8 mouse cellular contexts compared by ENCODE assay signal in genomic region chr9:44798298-44798697, GRCm38 (mm10). TPM values are rescaled to one million over a fixed set of nuclear protein-coding genes. Genes with fewer than 3 reads are reported as not detected.
DNase-seq lines count a peak whose midpoint lies in the region; ATAC-seq and TF ChIP-seq lines count a peak whose summit lies in the region.

No protein-coding gene starts in this region.

- peaks cover 49% of the 10 kb centered on the region for H3K27me3 ChIP-seq in heart, embryonic 10.5 days (ENCODE audit: insufficient read depth, poor library complexity, severe bottlenecking)
- no peaks in the 10 kb centered on the region for H3K27me3 ChIP-seq in cerebellum, adult 2 months (ENCODE audit: control insufficient read depth, insufficient read depth, low read length)
- H3K27me3 ChIP-seq in liver, embryonic 16.5 days (ENCODE audit: control insufficient read depth, insufficient read depth, low read depth, low read length) = peaks cover 35% of the 10 kb centered on the region

- 28% methylated on average over 7 of the region's 7 CpGs for WGBS in heart, embryonic 10.5 days
- WGBS in cerebellum, adult 2 months = 7% methylated on average over 7 of the region's 7 CpGs
- WGBS in liver, embryonic 16.5 days (ENCODE audit: insufficient replicate concordance) = 48% methylated on average over 7 of the region's 7 CpGs

- no peak for DNase-seq in heart, embryonic 10.5 days (ENCODE audit: low spot score)
- no peak for DNase-seq in heart, postnatal 10 days
- DNase-seq in cerebellum, adult 2 months = peak; percentile 49 to 56
- peak; percentile 65 for DNase-seq in gastrocnemius, postnatal 25 days
- DNase-seq in retina, postnatal 1 day = no peak
- no peak for DNase-seq in frontal cortex, postnatal 10 days (ENCODE audit: low spot score in 2 of 2)

- intact Hi-C loops in heart, postnatal 10 days (cut with DNase I) = no loop called here

- no peaks in the 10 kb centered on the region for H3K36me3 ChIP-seq in heart, embryonic 10.5 days
- no peaks in the 10 kb centered on the region for H3K36me3 ChIP-seq in liver, embryonic 16.5 days (ENCODE audit: control insufficient read depth, insufficient read depth)

- TF ChIP-seq CTCF in cerebellum, adult 2 months (IDR thresholded peaks at IDR 0.05; ENCODE audit: borderline replicate concordance, insufficient read depth, low read depth, low read length) = no peak

- H3K4me1 ChIP-seq in heart, embryonic 10.5 days = peaks cover 23% of the 10 kb centered on the region
- peaks cover 18% of the 10 kb centered on the region for H3K4me1 ChIP-seq in cerebellum, adult 2 months (ENCODE audit: control insufficient read depth, insufficient read depth, low read length)
- peaks cover 14% of the 10 kb centered on the region for H3K4me1 ChIP-seq in liver, embryonic 16.5 days (ENCODE audit: control insufficient read depth, low read depth, low read length)

- no peak for TF ChIP-seq POLR2A in cerebellum, adult 2 months (IDR thresholded peaks at IDR 0.05; ENCODE audit: borderline replicate concordance, insufficient read depth, low read length)

- H3K9ac ChIP-seq in liver, embryonic 16.5 days (ENCODE audit: low read depth, low read length) = no peak overlapping the region

- peak overlapping the region; percentile 77; the same call in 1 of the 2 replicates for H3K4me3 ChIP-seq in heart, embryonic 10.5 days
- peak overlapping the region; percentile 71 for H3K4me3 ChIP-seq in cerebellum, adult 2 months (replicated peaks; ENCODE audit: insufficient read depth, low read depth, low read length)
- H3K4me3 ChIP-seq in liver, embryonic 16.5 days (ENCODE audit: low read depth, low read length) = no peak overlapping the region

- no peak overlapping the region for H3K27ac ChIP-seq in heart, embryonic 10.5 days
- peak overlapping the region; percentile 54; the same call in 1 of the 2 replicates for H3K27ac ChIP-seq in cerebellum, adult 2 months (ENCODE audit: insufficient read depth, low read length)
- H3K27ac ChIP-seq in liver, embryonic 16.5 days (ENCODE audit: low read length) = no peak overlapping the region

- H3K4me2 ChIP-seq in liver, embryonic 16.5 days (ENCODE audit: low read depth, low read length) = peak overlapping the region; percentile 91; the same call in 1 of the 2 replicates

- H3K9me3 ChIP-seq in heart, embryonic 10.5 days = no peaks in the 10 kb centered on the region
- H3K9me3 ChIP-seq in liver, embryonic 16.5 days (replicated peaks; ENCODE audit: control insufficient read depth, low read length) = no peaks in the 10 kb centered on the region

- no peak for ATAC-seq in liver, embryonic 16.5 days (ENCODE audit: low read depth)
- ATAC-seq in activated CD4-positive, CD25-positive, alpha-beta regulatory T cell, adult 4 months = no peak

RNA-seq across cellular contexts. Expression of gene Tmem25, which starts 0.8 kb away (rescaled TPM):
- 1.7 and 1.8 TPM in 2 replicates for polyA plus RNA-seq in heart, embryonic 10.5 days (2016; fragmentation: Nextera tagmentation; extraction: Ambion mirVana)
- total RNA-seq in heart, postnatal 10 days (2021) = 1 to 10 TPM; 6.7 to 7.4 TPM
- polyA plus RNA-seq in cerebellum, adult 2 months (2012; rRNA removed) = 203 and 229 TPM in 2 replicates
- total RNA-seq in gastrocnemius, postnatal 25 days (2021) = 1 to 10 TPM; 7.9 to 9.0 TPM
- 3.9 and 6.1 TPM in 2 replicates for polyA plus RNA-seq in liver, embryonic 16.5 days (2015; fragmentation: Nextera tagmentation; extraction: Ambion mirVana)
- 1 to 10 TPM in 1 of 2 experiments, under 1 TPM in 1; 0.34 to 1.5 TPM for polyA plus RNA-seq in activated CD4-positive, CD25-positive, alpha-beta regulatory T cell, adult 4 months (2017; shearing (Covaris generic))

RNA-seq across cellular contexts. Expression of gene Ttc36, which starts 4.6 kb away (rescaled TPM):
- polyA plus RNA-seq in heart, embryonic 10.5 days (2016; fragmentation: Nextera tagmentation; extraction: Ambion mirVana) = 0.50 TPM in 1 of 2 replicates, not detected in the other
- 1 to 10 TPM; 1.1 to 1.5 TPM for total RNA-seq in heart, postnatal 10 days (2021)
- polyA plus RNA-seq in cerebellum, adult 2 months (2012; rRNA removed) = 0.67 and 1.1 TPM in 2 replicates
- under 1 TPM; 0.32 to 0.90 TPM for total RNA-seq in gastrocnemius, postnatal 25 days (2021)
- polyA plus RNA-seq in liver, embryonic 16.5 days (2015; fragmentation: Nextera tagmentation; extraction: Ambion mirVana) = 166 and 200 TPM in 2 replicates
- polyA plus RNA-seq in activated CD4-positive, CD25-positive, alpha-beta regulatory T cell, adult 4 months (2017; shearing (Covaris generic)) = under 1 TPM in 1 of 2 experiments, not detected in 1; 0.77 TPM

RNA-seq across cellular contexts. Expression of gene Ift46, which starts 30.6 kb away (rescaled TPM):
- 77.2 and 84.8 TPM in 2 replicates for polyA plus RNA-seq in heart, embryonic 10.5 days (2016; fragmentation: Nextera tagmentation; extraction: Ambion mirVana)
- 10 to 100 TPM; 42.6 to 50.5 TPM for total RNA-seq in heart, postnatal 10 days (2021)
- 106 and 110 TPM in 2 replicates for polyA plus RNA-seq in cerebellum, adult 2 months (2012; rRNA removed)
- 10 to 100 TPM; 16.7 to 24.0 TPM for total RNA-seq in gastrocnemius, postnatal 25 days (2021)
- 20.6 and 21.0 TPM in 2 replicates for polyA plus RNA-seq in liver, embryonic 16.5 days (2015; fragmentation: Nextera tagmentation; extraction: Ambion mirVana)
- 10 to 100 TPM; 62.3 to 65.5 TPM for polyA plus RNA-seq in activated CD4-positive, CD25-positive, alpha-beta regulatory T cell, adult 4 months (2017; shearing (Covaris generic))

RNA-seq across cellular contexts. Expression of gene Arcn1, which starts 30.7 kb away (rescaled TPM):
- polyA plus RNA-seq in heart, embryonic 10.5 days (2016; fragmentation: Nextera tagmentation; extraction: Ambion mirVana) = 159 and 167 TPM in 2 replicates
- 100 to 1,000 TPM; 103 to 114 TPM for total RNA-seq in heart, postnatal 10 days (2021)
- 61.6 and 61.8 TPM in 2 replicates for polyA plus RNA-seq in cerebellum, adult 2 months (2012; rRNA removed)
- total RNA-seq in gastrocnemius, postnatal 25 days (2021) = 10 to 100 TPM; 62.7 to 68.1 TPM
- 92.8 and 95.6 TPM in 2 replicates for polyA plus RNA-seq in liver, embryonic 16.5 days (2015; fragmentation: Nextera tagmentation; extraction: Ambion mirVana)
- 10 to 100 TPM; 83.9 to 84.2 TPM for polyA plus RNA-seq in activated CD4-positive, CD25-positive, alpha-beta regulatory T cell, adult 4 months (2017; shearing (Covaris generic))

Comparison
In these comparisons a context has a peak if more than half of its experiments do, and no peak if none do; other contexts are left out.
1. DNase-seq: peak in cerebellum, adult 2 months (2 of 2) and gastrocnemius, postnatal 25 days (single experiment); none in heart, embryonic 10.5 days (single experiment), heart, postnatal 10 days (0 of 2), retina, postnatal 1 day (single experiment) and frontal cortex, postnatal 10 days (0 of 2).
2. RNA of gene Tmem25, which starts 0.8 kb away (polyA plus RNA-seq): 203 to 229 TPM in cerebellum, adult 2 months; 3.9 to 6.1 TPM in liver, embryonic 16.5 days, 1.7 to 1.8 TPM in heart, embryonic 10.5 days and 0.34 to 1.5 TPM in activated CD4-positive, CD25-positive, alpha-beta regulatory T cell, adult 4 months; every median in the first group is over 10 times any median in the second.
3. RNA of gene Ttc36, which starts 4.6 kb away (polyA plus RNA-seq): 166 to 200 TPM in liver, embryonic 16.5 days; 0.67 to 1.1 TPM in cerebellum, adult 2 months, 0.77 TPM in activated CD4-positive, CD25-positive, alpha-beta regulatory T cell, adult 4 months and 0.50 TPM in heart, embryonic 10.5 days; every median in the first group is over 10 times any median in the second.